17 mouse cellular contexts compared by ENCODE assay signal in genomic region chr10:67951690-67952089, GRCm38 (mm10).
"Had no signal": no experiment of that assay in that cellular context is flagged by ENCODE, and none has a peak within 500 bp of the region (broad histone marks: within the 10 kb centered on the region; RNA-seq: fewer than 3 reads in every experiment).

No protein-coding gene starts in this region.

- H3K9me3 ChIP-seq: liver, embryonic 13.5 days; liver, embryonic 15.5 days; midbrain, embryonic 13.5 days; midbrain, embryonic 15.5 days; neural tube, embryonic 12.5 days; stomach, embryonic 15.5 days had no signal

- H3K9ac ChIP-seq: liver, embryonic 13.5 days; liver, embryonic 15.5 days; liver, postnatal 0 days; midbrain, embryonic 13.5 days; midbrain, embryonic 15.5 days; neural tube, embryonic 12.5 days; stomach, embryonic 15.5 days had no signal

- ATAC-seq: liver, postnatal 0 days; midbrain, embryonic 13.5 days; midbrain, embryonic 15.5 days had no signal

- H3K27ac ChIP-seq: liver, embryonic 13.5 days; liver, embryonic 15.5 days; macrophage; midbrain, embryonic 13.5 days; midbrain, embryonic 15.5 days; neural tube, embryonic 12.5 days; stomach, embryonic 15.5 days; stomach, postnatal 0 days had no signal

- H3K4me1 ChIP-seq: liver, embryonic 13.5 days; liver, embryonic 15.5 days; megakaryocyte, embryonic 14.5 days; midbrain, embryonic 13.5 days; midbrain, embryonic 15.5 days; neural tube, embryonic 12.5 days; stomach, embryonic 15.5 days had no signal

- H3K27me3 ChIP-seq: liver, embryonic 13.5 days; liver, embryonic 15.5 days; megakaryocyte, embryonic 14.5 days; midbrain, embryonic 13.5 days; midbrain, embryonic 15.5 days; neural tube, embryonic 12.5 days; stomach, embryonic 15.5 days had no signal

- H3K4me2 ChIP-seq: liver, embryonic 11.5 days; liver, embryonic 13.5 days; liver, embryonic 15.5 days; midbrain, embryonic 11.5 days; midbrain, embryonic 13.5 days; midbrain, embryonic 15.5 days; neural tube, embryonic 12.5 days; stomach, embryonic 15.5 days had no signal

- H3K4me3 ChIP-seq: liver, embryonic 13.5 days; liver, embryonic 15.5 days; megakaryocyte, embryonic 14.5 days; midbrain, embryonic 13.5 days; midbrain, embryonic 15.5 days; neural tube, embryonic 12.5 days; stomach, embryonic 15.5 days had no signal

- DNase-seq: liver; liver, embryonic 13.5 days; liver, postnatal 0 days; right cerebral cortex, postnatal 14 days; thymus, adult 2 months; thymus, postnatal 25 days; thymus, postnatal 4 days had no signal

- H3K36me3 ChIP-seq: liver, embryonic 13.5 days; liver, embryonic 15.5 days; midbrain, embryonic 13.5 days; midbrain, embryonic 15.5 days; neural tube, embryonic 12.5 days; stomach, embryonic 15.5 days had no signal
